In genomic region chr8:46146173-46146572, GRCm38 (mm10) we compare ENCODE assay signal across 25 mouse cellular contexts. TPM values are rescaled to one million over a fixed set of nuclear protein-coding genes. Genes with fewer than 3 reads are reported as not detected.
A peak's percentile ranks its signal among the peaks of the same experiment; 100 is the strongest.
DNase-seq lines count a peak whose midpoint lies in the region; ATAC-seq and TF ChIP-seq lines count a peak whose summit lies in the region.
"Had no signal": no experiment of that assay in that cellular context is flagged by ENCODE, and none has a peak within 500 bp of the region (broad histone marks: within the 10 kb centered on the region; RNA-seq: fewer than 3 reads in every experiment).

No protein-coding gene starts in this region.

- ATAC-seq in heart, embryonic 11.5 days (replicated peaks; ENCODE audit: insufficient number of reproducible peaks, low FRiP score, low TSS enrichment): no peak
- ATAC-seq in hindbrain, embryonic 15.5 days (ENCODE audit: low FRiP score, low read depth): 0 out of 2 replicates have a peak, but pooled peaks have one; percentile 44
- ATAC-seq in hindbrain, embryonic 12.5 days (ENCODE audit: low FRiP score): no peak
- ATAC-seq in lung, embryonic 14.5 days (ENCODE audit: insufficient read depth): no peak
- ATAC-seq: forebrain, embryonic 14.5 days; Patski had no signal

- no peak for TF ChIP-seq POLR2A in heart, adult 2 months (IDR thresholded peaks at IDR 0.05; ENCODE audit: insufficient read depth, low read depth, low read length)
- TF ChIP-seq POLR2A in brain, embryonic 14.5 days (IDR thresholded peaks at IDR 0.05; ENCODE audit: borderline replicate concordance, extremely low read depth, insufficient read depth, insufficient read length, poor library complexity, severe bottlenecking): no peak

- no peak for TF ChIP-seq EP300 in heart, adult 2 months (IDR thresholded peaks at IDR 0.05; ENCODE audit: insufficient read depth, low read depth, low read length)

- TF ChIP-seq CTCF in heart, adult 2 months (IDR thresholded peaks at IDR 0.05): no peak
- no peak for TF ChIP-seq CTCF in lung, embryonic 14.5 days (IDR thresholded peaks at IDR 0.05; ENCODE audit: low read depth)
- no peak for TF ChIP-seq CTCF in brain, embryonic 14.5 days (IDR thresholded peaks at IDR 0.05; ENCODE audit: borderline replicate concordance, extremely low read depth, insufficient read depth, insufficient read length)

- H3K9ac ChIP-seq in heart, embryonic 11.5 days (ENCODE audit: low read depth, low read length): 0 out of 2 replicates have a peak overlapping the region, but pooled peaks have one; percentile 24
- H3K9ac ChIP-seq in heart, adult 2 months (ENCODE audit: low read depth, low read length): no peak overlapping the region
- no peak overlapping the region for H3K9ac ChIP-seq in hindbrain, embryonic 15.5 days
- no peak overlapping the region for H3K9ac ChIP-seq in hindbrain, embryonic 12.5 days
- 0 out of 2 replicates have a peak overlapping the region, but pooled peaks have one; percentile 6 for H3K9ac ChIP-seq in lung, embryonic 14.5 days
- H3K9ac ChIP-seq: embryonic facial prominence, embryonic 13.5 days; limb, embryonic 13.5 days; liver, embryonic 15.5 days had no signal

- no peaks in the 10 kb centered on the region for H3K9me3 ChIP-seq in heart, embryonic 11.5 days (replicated peaks; ENCODE audit: control insufficient read depth, low read length)
- no peaks in the 10 kb centered on the region for H3K9me3 ChIP-seq in hindbrain, embryonic 15.5 days
- H3K9me3 ChIP-seq in hindbrain, embryonic 12.5 days (replicated peaks): no peaks in the 10 kb centered on the region
- H3K9me3 ChIP-seq in lung, embryonic 14.5 days (ENCODE audit: low read depth, low read length): no peaks in the 10 kb centered on the region
- H3K9me3 ChIP-seq: embryonic facial prominence, embryonic 13.5 days; limb, embryonic 13.5 days; liver, embryonic 15.5 days had no signal

- no peaks in the 10 kb centered on the region for H3K36me3 ChIP-seq in heart, embryonic 11.5 days (ENCODE audit: control insufficient read depth, insufficient read depth, low read length)
- H3K36me3 ChIP-seq in heart, adult 2 months (ENCODE audit: control insufficient read depth, insufficient read depth, low read length): peaks cover 2% of the 10 kb centered on the region
- no peaks in the 10 kb centered on the region for H3K36me3 ChIP-seq in hindbrain, embryonic 15.5 days
- no peaks in the 10 kb centered on the region for H3K36me3 ChIP-seq in hindbrain, embryonic 12.5 days
- no peaks in the 10 kb centered on the region for H3K36me3 ChIP-seq in lung, embryonic 14.5 days (ENCODE audit: insufficient read depth)
- H3K36me3 ChIP-seq: embryonic facial prominence, embryonic 13.5 days; limb, embryonic 13.5 days; liver, embryonic 15.5 days had no signal

- intact Hi-C loops in heart, adult 2 months (cut with DNase I): no loop called here

- H3K27ac ChIP-seq in heart, embryonic 11.5 days (ENCODE audit: low read depth, low read length): no peak overlapping the region
- H3K27ac ChIP-seq in heart, adult 2 months: no peak overlapping the region
- no peak overlapping the region for H3K27ac ChIP-seq in hindbrain, embryonic 15.5 days (replicated peaks)
- H3K27ac ChIP-seq in hindbrain, embryonic 12.5 days: no peak overlapping the region
- no peak overlapping the region for H3K27ac ChIP-seq in lung, embryonic 14.5 days (ENCODE audit: low read depth)
- H3K27ac ChIP-seq: embryonic facial prominence, embryonic 13.5 days; limb, embryonic 13.5 days; liver, embryonic 15.5 days; macrophage had no signal

- WGBS in heart, embryonic 11.5 days (ENCODE audit: insufficient replicate concordance): 26% methylated on average over 3 of the region's 3 CpGs
- WGBS in heart, adult 2 months: 20% methylated on average over 3 of the region's 3 CpGs
- 51% methylated on average over 3 of the region's 3 CpGs for WGBS in hindbrain, embryonic 15.5 days
- WGBS in hindbrain, embryonic 12.5 days: 49% methylated on average over 3 of the region's 3 CpGs
- 40% methylated on average over 3 of the region's 3 CpGs for WGBS in lung, embryonic 14.5 days

- H3K79me2 ChIP-seq in heart, adult 2 months (replicated peaks; ENCODE audit: control insufficient read depth, insufficient read depth, low read length): no peaks in the 10 kb centered on the region

- H3K27me3 ChIP-seq in heart, embryonic 11.5 days (ENCODE audit: control insufficient read depth, insufficient read depth, low read length): no peaks in the 10 kb centered on the region
- no peaks in the 10 kb centered on the region for H3K27me3 ChIP-seq in heart, adult 2 months (ENCODE audit: control insufficient read depth, insufficient read depth, low read length)
- no peaks in the 10 kb centered on the region for H3K27me3 ChIP-seq in hindbrain, embryonic 15.5 days
- H3K27me3 ChIP-seq in hindbrain, embryonic 12.5 days: peaks cover 6% of the 10 kb centered on the region; the same call in 1 of the 2 replicates
- H3K27me3 ChIP-seq in lung, embryonic 14.5 days (ENCODE audit: insufficient read depth, low read length): no peaks in the 10 kb centered on the region
- H3K27me3 ChIP-seq: limb, embryonic 13.5 days; Patski had no signal

- peaks cover 9% of the 10 kb centered on the region for H3K4me1 ChIP-seq in heart, embryonic 11.5 days (ENCODE audit: control insufficient read depth, insufficient read depth, low read length)
- peaks cover 12% of the 10 kb centered on the region for H3K4me1 ChIP-seq in heart, adult 2 months (ENCODE audit: control insufficient read depth, insufficient read depth, low read length)
- peaks cover 18% of the 10 kb centered on the region for H3K4me1 ChIP-seq in hindbrain, embryonic 15.5 days (replicated peaks)
- H3K4me1 ChIP-seq in hindbrain, embryonic 12.5 days: peaks cover 13% of the 10 kb centered on the region
- H3K4me1 ChIP-seq in lung, embryonic 14.5 days (ENCODE audit: insufficient read depth): no peaks in the 10 kb centered on the region

- peak overlapping the region; percentile 31 for H3K4me2 ChIP-seq in heart, embryonic 11.5 days
- H3K4me2 ChIP-seq in hindbrain, embryonic 15.5 days: no peak overlapping the region
- H3K4me2 ChIP-seq in hindbrain, embryonic 12.5 days (replicated peaks): no peak overlapping the region
- H3K4me2 ChIP-seq in lung, embryonic 14.5 days: no peak overlapping the region
- H3K4me2 ChIP-seq: embryonic facial prominence, embryonic 13.5 days; limb, embryonic 13.5 days; liver, embryonic 15.5 days; midbrain, embryonic 11.5 days had no signal

- DNase-seq in heart, adult 2 months: no peak
- no peak for DNase-seq in lung, embryonic 14.5 days
- no peak for DNase-seq in lung, postnatal 14 days
- DNase-seq in brain, embryonic 14.5 days (ENCODE audit: low read depth): peak; percentile 14
- no peak for DNase-seq in right cerebral cortex, postnatal 25 days
- DNase-seq: adrenal gland, adult 2 months; cerebellum, adult 18-20 months; cerebellum, postnatal 14 days; gastrocnemius, postnatal 10 days; heart, adult 11 months; kidney, adult 2 months; kidney, postnatal 10 days; layer of hippocampus, postnatal 36 days; thymus, adult 18-20 months; thymus, postnatal 4 days had no signal

- no peak overlapping the region for H3K4me3 ChIP-seq in heart, embryonic 11.5 days (ENCODE audit: low read depth, low read length)
- no peak overlapping the region for H3K4me3 ChIP-seq in heart, adult 2 months
- no peak overlapping the region for H3K4me3 ChIP-seq in hindbrain, embryonic 15.5 days
- H3K4me3 ChIP-seq in hindbrain, embryonic 12.5 days: no peak overlapping the region
- no peak overlapping the region for H3K4me3 ChIP-seq in lung, embryonic 14.5 days (ENCODE audit: low read depth, low read length)
- H3K4me3 ChIP-seq: embryonic facial prominence, embryonic 13.5 days; limb, embryonic 13.5 days; liver, embryonic 15.5 days had no signal

RNA-seq across cellular contexts. Expression of gene Cfap97, which starts 5.4 kb away (rescaled TPM):
- 21.5 and 22.3 TPM in 2 replicates for polyA plus RNA-seq in heart, embryonic 11.5 days (2014; fragmentation: Nextera tagmentation; extraction: Ambion mirVana)
- 10 to 100 TPM; 12.2 to 13.6 TPM for total RNA-seq in heart, adult 2 months (2021)
- polyA plus RNA-seq in heart, adult 2 months (2012; rRNA removed): 4.7 and 10.6 TPM in 2 replicates
- 21.3 and 22.4 TPM in 2 replicates for polyA plus RNA-seq in hindbrain, embryonic 15.5 days (2015; fragmentation: Nextera tagmentation; extraction: Ambion mirVana)
- 26.3 and 28.7 TPM in 2 replicates for polyA plus RNA-seq in hindbrain, embryonic 12.5 days (2016; fragmentation: Nextera tagmentation; extraction: Ambion mirVana)
- 24.1 and 25.3 TPM in 2 replicates for polyA plus RNA-seq in lung, embryonic 14.5 days (2014; fragmentation: Nextera tagmentation; extraction: Ambion mirVana)
- polyA plus RNA-seq in brain, embryonic 14.5 days (2012; rRNA removed): 11.0 and 14.7 TPM in 2 replicates

RNA-seq across cellular contexts. Expression of gene Snx25, which starts 5.8 kb away (rescaled TPM):
- polyA plus RNA-seq in heart, embryonic 11.5 days (2014; fragmentation: Nextera tagmentation; extraction: Ambion mirVana): 2.9 and 6.6 TPM in 2 replicates
- total RNA-seq in heart, adult 2 months (2021): 1 to 10 TPM; 7.1 to 8.8 TPM
- polyA plus RNA-seq in heart, adult 2 months (2012; rRNA removed): 3.2 and 5.7 TPM in 2 replicates
- polyA plus RNA-seq in hindbrain, embryonic 15.5 days (2015; fragmentation: Nextera tagmentation; extraction: Ambion mirVana): 10.9 and 11.2 TPM in 2 replicates
- polyA plus RNA-seq in hindbrain, embryonic 12.5 days (2016; fragmentation: Nextera tagmentation; extraction: Ambion mirVana): 5.6 and 5.9 TPM in 2 replicates
- polyA plus RNA-seq in lung, embryonic 14.5 days (2014; fragmentation: Nextera tagmentation; extraction: Ambion mirVana): 9.2 and 12.3 TPM in 2 replicates
- 12.0 and 16.5 TPM in 2 replicates for polyA plus RNA-seq in brain, embryonic 14.5 days (2012; rRNA removed)

Comparison
In these comparisons a context has a peak if more than half of its experiments do, and no peak if none do; other contexts are left out.
1. H3K9ac ChIP-seq: peak in heart, embryonic 11.5 days (single experiment) and lung, embryonic 14.5 days (single experiment); none in heart, adult 2 months (single experiment), hindbrain, embryonic 15.5 days (single experiment) and hindbrain, embryonic 12.5 days (single experiment).